Mouse (Mus musculus): ENCODE data around the gene Sav1. TPM values are rescaled to one million over a fixed set of nuclear protein-coding genes. Genes with fewer than 3 reads are reported as not detected.

Gene Sav1
- total and polyA plus RNA-seq, 3 experiments: 17.8 to 96.2 (median 47.8) TPM

GRCm38 (mm10) chr12:69945861-69946260 lies 40.9 kb downstream of the Sav1 start:
- Histone ChIP-seq H3K36me3 (ENCODE audit: control insufficient read depth in 1 of 2, insufficient read depth in 2 of 2, low read length in 2 of 2) (peaks cover 0 to 7% of the 10 kb centered on the region in 2 experiments; a peak in 2 of 4 replicates), H3K27me3 (ENCODE audit: control insufficient read depth in 1 of 2, insufficient read depth in 2 of 2, low read length in 2 of 2) (no peaks in the 10 kb centered on the region), H3K4me1 (ENCODE audit: control insufficient read depth in 1 of 2, insufficient read depth in 2 of 2, low read length in 2 of 2) (peaks cover 4 to 10% of the 10 kb centered on the region in 2 experiments), H3K27ac (ENCODE audit: control insufficient read depth, low read depth, low read length) (no peak overlapping the region), H3K9me3 (replicated peaks; ENCODE audit: insufficient read depth, low read length) (no peaks in the 10 kb centered on the region), H3K4me3 (ENCODE audit: control insufficient read depth in 1 of 2, insufficient read depth in 1 of 2, low read depth in 2 of 2, low read length in 2 of 2) (no peak overlapping the region), H3K9ac (ENCODE audit: control insufficient read depth, low read depth, low read length, poor library complexity, severe bottlenecking) (no peak overlapping the region), H3K79me2 (ENCODE audit: control insufficient read depth, insufficient read depth, low read length, poor library complexity) (no peaks in the 10 kb centered on the region)
- no peak for TF ChIP-seq SMC3 (IDR thresholded peaks at IDR 0.05; ENCODE audit: low read depth, low read length)
- no peak for TF ChIP-seq MYB (IDR thresholded peaks at IDR 0.05; ENCODE audit: low read depth, low read length)
- TF ChIP-seq RCOR1 (IDR thresholded peaks at IDR 0.05; ENCODE audit: low read depth, low read length): no peak
- TF ChIP-seq ZC3H11A (IDR thresholded peaks at IDR 0.05; ENCODE audit: low read depth, low read length): no peak
- no peak for TF ChIP-seq MEF2A (IDR thresholded peaks at IDR 0.05; ENCODE audit: extremely low read depth, insufficient replicate concordance, low read depth, low read length, poor library complexity, severe bottlenecking)
- TF ChIP-seq NRF1 (IDR thresholded peaks at IDR 0.05; ENCODE audit: insufficient read depth, low read depth, low read length, poor library complexity, severe bottlenecking): no peak
- TF ChIP-seq NELFE (IDR thresholded peaks at IDR 0.05; ENCODE audit: low read depth, low read length): no peak
- no peak for TF ChIP-seq POLR2AphosphoS5 (IDR thresholded peaks at IDR 0.05; ENCODE audit: borderline replicate concordance, low read depth, low read length)
- TF ChIP-seq POLR2AphosphoS2 (IDR thresholded peaks at IDR 0.05; ENCODE audit: low read length): no peak
- no peak for DNase-seq (ENCODE audit: low read depth, low spot score)

GRCm38 (mm10) chr12:69941655-69942329 lies 45.0 kb downstream of the Sav1 start:
- H3K4me3 ChIP-seq (ENCODE audit: control insufficient read depth in 1 of 2, insufficient read depth in 1 of 2, low read depth in 2 of 2, low read length in 2 of 2): no peak overlapping the region
- H3K9ac ChIP-seq (ENCODE audit: control insufficient read depth, low read depth, low read length, poor library complexity, severe bottlenecking): no peak overlapping the region
- TF ChIP-seq SMC3 (IDR thresholded peaks at IDR 0.05; ENCODE audit: low read depth, low read length) (0 out of 2 replicates have a peak, but pooled peaks have one; percentile 13), CHD2 (IDR thresholded peaks at IDR 0.05; ENCODE audit: low read length) (no peak), RCOR1 (IDR thresholded peaks at IDR 0.05; ENCODE audit: low read depth, low read length) (peak; percentile 71; the same call in 1 of the 2 replicates)
- H3K36me3 ChIP-seq (ENCODE audit: control insufficient read depth in 1 of 2, insufficient read depth in 2 of 2, low read length in 2 of 2): peaks cover 0 to 3% of the 10 kb centered on the region in 2 experiments; a peak in 2 of 4 replicates
- no peaks in the 10 kb centered on the region for H3K79me2 ChIP-seq (ENCODE audit: control insufficient read depth, insufficient read depth, low read length, poor library complexity)
- peak; percentile 29 for DNase-seq (ENCODE audit: low read depth, low spot score)
- H3K9me3 ChIP-seq (replicated peaks; ENCODE audit: insufficient read depth, low read length): no peaks in the 10 kb centered on the region
- no peak overlapping the region for H3K27ac ChIP-seq (ENCODE audit: control insufficient read depth, low read depth, low read length)
- H3K27me3 ChIP-seq (ENCODE audit: control insufficient read depth in 1 of 2, insufficient read depth in 2 of 2, low read length in 2 of 2): no peaks in the 10 kb centered on the region
- H3K4me1 ChIP-seq (ENCODE audit: control insufficient read depth in 1 of 2, insufficient read depth in 2 of 2, low read length in 2 of 2): peaks cover 3 to 4% of the 10 kb centered on the region in 2 experiments; a peak in 2 of 4 replicates

- TF ChIP-seq CTCF (IDR thresholded peaks at IDR 0.05 in 2 of 3, conservative IDR thresholded peaks at IDR 0.05 in 1 of 3; ENCODE audit: control insufficient read depth in 1 of 3, insufficient read depth in 1 of 3, low read depth in 2 of 3, low read length in 3 of 3, poor library complexity in 1 of 3, severe bottlenecking in 1 of 3) (peak; percentile 70 to 82 (median 77)), ZMIZ1 (IDR thresholded peaks at IDR 0.05; ENCODE audit: low read depth, low read length) (no peak), SMC3 (IDR thresholded peaks at IDR 0.05; ENCODE audit: low read depth, low read length) (peak; percentile 58), ZC3H11A (IDR thresholded peaks at IDR 0.05; ENCODE audit: low read depth, low read length) (peak; percentile 46; the same call in 1 of the 2 replicates), TCF12 (IDR thresholded peaks at IDR 0.05; ENCODE audit: low read depth, low read length) (no peak), ZKSCAN1 (IDR thresholded peaks at IDR 0.05; ENCODE audit: low read depth, low read length) (no peak), RAD21 (IDR thresholded peaks at IDR 0.05; ENCODE audit: low read depth, low read length) (peak; percentile 63), HCFC1 (IDR thresholded peaks at IDR 0.05; ENCODE audit: low read depth, low read length) (no peak), SIN3A (IDR thresholded peaks at IDR 0.05; ENCODE audit: low read length) (no peak)
- Histone ChIP-seq H3K4me1 (ENCODE audit: control insufficient read depth in 1 of 2, insufficient read depth in 2 of 2, low read length in 2 of 2) (peaks cover 3 to 4% of the 10 kb centered on the region in 2 experiments; a peak in 1 of 4 replicates), H3K9ac (ENCODE audit: control insufficient read depth, low read depth, low read length, poor library complexity, severe bottlenecking) (no peak overlapping the region), H3K9me3 (replicated peaks; ENCODE audit: insufficient read depth, low read length) (no peaks in the 10 kb centered on the region), H3K79me2 (ENCODE audit: control insufficient read depth, insufficient read depth, low read length, poor library complexity) (no peaks in the 10 kb centered on the region), H3K27ac (ENCODE audit: control insufficient read depth, low read depth, low read length) (no peak overlapping the region), H3K36me3 (ENCODE audit: control insufficient read depth in 1 of 2, insufficient read depth in 2 of 2, low read length in 2 of 2) (peaks cover 0 to 3% of the 10 kb centered on the region in 2 experiments; a peak in 2 of 4 replicates), H3K27me3 (ENCODE audit: control insufficient read depth in 1 of 2, insufficient read depth in 2 of 2, low read length in 2 of 2) (no peaks in the 10 kb centered on the region), H3K4me3 (ENCODE audit: control insufficient read depth in 1 of 2, insufficient read depth in 1 of 2, low read depth in 2 of 2, low read length in 2 of 2) (no peak overlapping the region)
- peak; percentile 62 for DNase-seq (ENCODE audit: low read depth, low spot score)
These were observed 47.5 kb downstream of the Sav1 start for GRCm38 (mm10) chr12:69939291-69939690.
